Mouse (Mus musculus): ENCODE results near the gene Ly75.

The Ly75 gene

GRCm38 (mm10) chr2:60382858-60383669 is at the start of gene Ly75:
TSS of gene Ly75 (minus strand) at chr2:60383303.
- peak; percentile 83 for DNase-seq (ENCODE audit: low spot score)

GRCm38 (mm10) chr2:60430315-60431021 is 47.4 kb upstream of the Ly75 start:
- DNase-seq (ENCODE audit: low spot score), result no peak

DNA sequence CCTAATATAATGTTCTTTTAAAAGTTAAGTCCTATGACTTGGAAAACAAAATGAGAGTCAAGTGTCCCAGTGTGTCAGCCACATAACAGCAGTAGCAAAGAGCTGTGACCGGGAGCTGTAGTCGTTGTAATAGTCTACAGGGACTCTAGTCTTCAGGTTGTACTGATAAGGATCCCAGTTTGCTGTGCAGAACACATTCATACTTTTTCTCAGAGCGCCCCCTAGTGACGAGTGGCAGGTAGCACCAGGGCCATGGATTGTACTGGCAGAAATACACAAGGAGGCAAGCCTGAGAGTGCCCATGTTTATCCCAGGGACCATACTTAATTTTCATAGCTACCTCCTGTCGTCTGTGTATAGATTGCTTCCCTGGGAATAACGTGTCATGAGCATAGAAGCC is 35.0 kb upstream of the Ly75 start:
- DNase-seq (ENCODE audit: low spot score), result peak; percentile 21

GRCm38 (mm10) chr2:60414334-60414733 is 31.2 kb upstream of the Ly75 start:
- DNase-seq (ENCODE audit: low spot score), result no peak

DNA sequence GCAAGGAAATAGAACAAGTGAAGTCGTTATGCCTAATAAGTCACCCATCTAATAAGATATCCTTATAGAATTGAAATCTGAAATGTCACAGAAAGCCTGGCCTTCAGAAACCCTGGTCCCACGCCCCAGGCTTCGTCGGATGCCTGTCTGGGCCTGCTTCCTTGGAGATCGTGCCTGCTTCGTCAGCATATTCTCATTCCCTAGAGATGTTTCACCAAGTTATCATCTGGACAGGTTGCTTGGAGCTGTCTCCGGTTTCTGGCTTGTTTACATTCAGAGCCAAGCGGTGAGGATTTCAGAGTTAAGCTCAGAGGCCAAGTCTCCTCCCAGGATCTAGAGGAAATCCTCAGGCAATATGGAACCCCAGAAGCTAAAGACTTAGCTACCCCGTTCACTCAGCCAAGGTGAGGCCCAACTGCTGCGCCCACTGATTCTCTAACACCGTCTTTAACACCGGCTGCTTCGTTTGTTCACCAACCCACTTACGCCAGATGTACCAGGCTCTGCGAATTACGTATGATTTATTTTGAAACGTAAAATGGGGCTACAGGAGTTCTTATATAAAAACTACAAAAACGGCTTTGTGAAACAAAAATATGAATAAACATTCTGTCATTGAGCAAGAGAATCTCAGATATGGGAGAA is 30.0 kb upstream of the Ly75 start:
- no peak for DNase-seq (ENCODE audit: low spot score)

GRCm38 (mm10) chr2:60411181-60411580 is 28.1 kb upstream of the Ly75 start:
- DNase-seq (ENCODE audit: low spot score), result no peak

- DNase-seq (ENCODE audit: low spot score), result no peak
Measured at GRCm38 (mm10) chr2:60409989-60410763, 27.1 kb upstream of the Ly75 start.

DNA sequence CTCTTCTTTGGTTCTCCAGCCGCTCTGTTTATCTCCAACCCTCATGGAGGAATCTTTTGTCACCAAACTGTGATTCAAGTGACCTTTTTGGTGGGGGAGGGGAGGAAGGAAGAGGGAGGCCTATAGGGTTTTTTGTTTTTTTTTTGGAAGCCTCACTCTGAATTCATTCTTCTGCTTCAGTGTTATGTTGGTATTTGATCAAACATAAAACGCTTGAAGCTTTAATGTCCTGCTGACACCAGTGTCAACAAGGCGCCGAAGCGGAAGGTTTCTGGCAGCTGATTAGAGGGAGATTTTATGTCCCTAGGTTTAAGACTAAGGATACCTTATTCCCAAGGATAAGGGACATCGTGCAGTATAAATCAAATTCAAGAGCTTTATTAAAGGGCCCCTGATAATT is 26.1 kb upstream of the Ly75 start:
- no peak for DNase-seq (ENCODE audit: low spot score)

DNA sequence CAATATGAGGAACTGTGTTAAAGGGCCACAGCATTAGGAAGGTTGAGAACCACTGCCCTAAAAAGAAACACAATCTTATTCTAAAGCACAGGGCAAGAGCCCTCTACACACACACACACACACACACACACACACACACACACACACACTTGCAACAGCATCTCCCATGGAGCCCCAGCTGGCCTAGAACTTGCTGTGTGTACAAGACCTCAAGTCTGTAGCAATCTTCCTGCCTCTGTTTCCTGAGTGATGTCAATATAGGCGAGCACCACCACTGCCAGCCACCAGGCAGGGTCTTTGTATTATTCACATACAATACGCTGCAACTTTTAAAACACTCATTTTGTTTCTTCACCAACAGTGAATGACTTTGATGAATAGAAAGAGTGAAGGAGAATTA is 24.3 kb upstream of the Ly75 start:
- no peak for DNase-seq (ENCODE audit: low spot score)

GRCm38 (mm10) chr2:60405431-60405830 is 22.3 kb upstream of the Ly75 start:
- DNase-seq (ENCODE audit: low spot score), result no peak

DNA sequence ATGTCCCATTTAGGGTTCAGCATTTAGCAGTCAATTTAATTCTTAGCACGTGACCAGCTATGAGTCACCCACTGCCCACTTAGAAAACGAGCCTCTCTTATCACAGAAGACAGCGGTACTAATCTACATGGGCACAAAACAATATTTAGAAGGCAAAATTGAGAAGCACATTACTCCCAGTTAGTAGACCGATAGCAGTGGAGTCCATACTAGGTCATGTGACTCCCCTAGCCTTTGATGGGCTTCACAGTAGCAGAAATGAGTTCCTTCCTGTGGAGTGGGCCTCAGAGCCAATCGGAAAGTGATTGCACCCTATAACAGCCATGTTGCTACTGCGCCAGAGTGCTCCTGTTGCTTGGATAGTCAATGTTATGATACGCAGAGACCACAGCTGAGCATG is 21.7 kb upstream of the Ly75 start:
- DNase-seq (ENCODE audit: low spot score), result no peak

DNA sequence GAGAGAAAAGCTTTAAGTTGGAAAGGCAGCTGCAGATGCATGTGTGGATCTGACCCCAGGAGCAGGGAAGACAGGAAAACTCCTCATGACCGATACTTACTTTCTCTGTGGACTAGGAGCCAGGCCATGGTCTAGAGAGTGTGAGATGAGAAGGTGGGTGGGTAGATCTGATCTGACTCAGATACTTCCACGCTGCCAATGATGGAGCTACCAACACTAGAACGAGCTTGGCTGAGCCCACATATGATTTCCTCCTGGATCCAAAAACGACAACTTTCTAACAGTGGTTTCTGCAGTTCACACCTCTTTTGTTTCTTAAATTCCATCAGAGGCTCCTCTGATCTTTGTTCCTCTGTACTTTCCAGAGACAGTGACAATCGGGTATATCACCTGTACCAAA is 18.6 kb upstream of the Ly75 start:
- no peak for DNase-seq (ENCODE audit: low spot score)

GRCm38 (mm10) chr2:60393786-60394185 is 10.7 kb upstream of the Ly75 start:
- DNase-seq (ENCODE audit: low spot score), result no peak

GRCm38 (mm10) chr2:60392286-60392685 is 9.2 kb upstream of the Ly75 start:
- DNase-seq (ENCODE audit: low spot score), result no peak

DNA sequence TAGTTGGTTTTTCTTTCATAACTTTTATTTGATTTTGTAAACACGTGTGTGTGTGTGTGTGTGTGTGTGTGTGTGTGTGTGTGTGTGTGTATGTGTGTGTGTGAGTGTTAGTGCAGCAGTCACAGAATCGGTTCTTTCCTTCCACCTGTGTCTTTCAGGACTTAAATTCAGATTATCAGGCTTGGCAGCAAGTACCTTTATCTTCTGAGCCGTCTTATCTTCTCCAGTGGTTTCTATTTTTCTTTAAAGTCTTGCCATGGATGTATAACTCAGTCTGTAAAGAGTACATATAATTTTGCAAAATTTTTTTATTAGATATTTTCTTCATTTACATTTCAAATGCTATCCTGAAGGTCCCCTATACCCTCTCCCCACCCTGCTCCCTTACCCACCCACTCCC is 4.3 kb upstream of the Ly75 start:
- no peak for DNase-seq (ENCODE audit: low spot score)

DNA sequence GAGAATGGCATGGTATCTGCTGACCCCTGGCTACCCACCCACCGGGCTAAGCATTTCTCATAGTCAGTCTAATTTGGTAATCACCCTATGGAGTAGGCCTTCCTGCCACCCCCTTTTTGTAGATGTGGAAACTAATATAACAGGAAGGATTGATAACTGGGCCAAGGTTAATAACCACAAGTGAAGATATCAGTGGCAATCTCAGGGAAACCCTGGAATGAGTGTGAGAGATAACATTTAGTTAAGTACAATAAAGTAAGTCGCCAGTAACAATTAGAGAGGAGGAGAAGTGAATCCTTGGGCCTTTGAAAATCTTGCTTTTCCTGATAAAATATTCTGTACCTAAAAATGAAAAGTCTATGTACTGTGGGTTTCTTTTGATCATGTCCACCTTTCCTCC is 3.7 kb upstream of the Ly75 start:
- no peak for DNase-seq (ENCODE audit: low spot score)

GRCm38 (mm10) chr2:60384763-60385085 is 1.6 kb upstream of the Ly75 start:
- DNase-seq (ENCODE audit: low spot score), result no peak

DNA sequence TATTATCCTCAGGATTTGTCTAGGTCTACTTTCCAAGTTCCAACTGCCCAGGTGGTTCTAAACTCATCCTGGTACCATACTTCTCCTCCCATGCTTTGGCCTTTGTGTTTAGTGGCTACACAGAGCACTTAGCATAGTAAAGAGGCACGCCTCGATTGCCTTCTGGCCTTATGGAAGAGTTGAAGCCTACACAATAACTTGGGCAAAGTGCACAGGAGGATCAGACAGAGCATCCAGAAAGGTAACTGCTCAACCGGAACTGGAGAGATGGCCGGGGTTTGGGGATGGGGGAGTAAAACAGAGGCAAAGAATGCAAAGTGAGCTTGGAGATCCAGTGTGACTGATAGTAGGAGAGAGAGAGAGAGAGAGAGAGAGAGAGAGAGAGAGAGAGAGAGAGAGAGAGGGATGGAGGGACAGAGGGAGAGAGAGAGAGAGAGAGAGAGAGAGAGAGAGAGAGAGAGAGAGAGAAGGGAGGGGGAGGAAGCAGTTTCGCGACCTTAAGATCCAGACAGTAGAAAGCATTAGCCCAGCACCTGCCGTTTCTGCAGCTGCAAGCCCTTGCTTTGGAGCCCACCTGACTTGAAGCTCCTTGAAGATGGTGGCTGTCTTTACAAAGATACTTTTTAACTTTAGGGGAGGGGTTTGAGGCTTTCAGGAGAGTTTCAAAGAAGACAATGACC is 1.1 kb upstream of the Ly75 start:
- no peak for DNase-seq (ENCODE audit: low spot score)

- no peak for DNase-seq (ENCODE audit: low spot score)
Measured at GRCm38 (mm10) chr2:60382346-60382745, 757 bp downstream of the Ly75 start.

DNA sequence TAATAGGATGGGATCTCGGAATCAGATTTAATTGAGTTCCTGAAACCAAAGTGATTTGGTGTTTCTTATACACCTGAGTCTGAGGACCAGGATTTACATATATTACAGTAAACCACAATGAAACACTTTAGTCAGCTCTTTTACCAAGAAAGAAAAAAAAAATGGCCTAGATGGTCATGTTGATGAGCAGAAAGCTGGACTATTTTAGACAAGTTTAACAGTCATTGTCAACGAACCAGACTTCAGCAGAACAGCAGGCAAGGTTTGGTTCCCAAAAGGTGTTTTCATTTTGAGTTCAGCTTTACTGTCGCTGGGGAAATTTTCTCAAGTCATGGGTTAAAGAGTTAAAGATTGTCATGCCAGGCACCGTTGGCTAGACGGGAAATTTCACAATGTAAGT is 5.8 kb downstream of the Ly75 start:
- DNase-seq (ENCODE audit: low spot score), result no peak

DNA sequence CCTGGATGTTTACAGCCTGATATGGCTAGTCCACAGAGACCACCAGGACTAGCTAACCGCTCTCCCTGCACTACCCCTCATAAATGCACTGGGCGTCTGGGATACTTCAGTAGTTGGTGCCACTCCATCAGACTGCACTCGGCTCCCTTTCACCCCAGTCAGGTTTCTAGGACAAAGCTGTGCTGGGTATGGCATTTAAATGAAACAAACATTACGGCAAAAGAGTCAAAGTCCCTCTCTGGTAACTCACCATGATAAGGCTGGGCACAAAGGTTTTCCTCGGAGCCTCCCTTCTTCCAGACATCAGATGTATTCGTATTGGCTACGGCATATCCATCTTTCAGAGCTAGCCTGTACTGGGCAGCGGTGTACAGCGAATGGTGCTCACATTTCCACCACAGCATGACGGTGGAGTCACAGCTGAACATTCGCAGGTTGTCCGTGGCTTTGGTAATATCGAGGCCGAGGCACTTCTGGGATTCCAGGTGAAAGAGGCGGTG is 7.4 kb downstream of the Ly75 start:
- DNase-seq (ENCODE audit: low spot score), result no peak

DNA sequence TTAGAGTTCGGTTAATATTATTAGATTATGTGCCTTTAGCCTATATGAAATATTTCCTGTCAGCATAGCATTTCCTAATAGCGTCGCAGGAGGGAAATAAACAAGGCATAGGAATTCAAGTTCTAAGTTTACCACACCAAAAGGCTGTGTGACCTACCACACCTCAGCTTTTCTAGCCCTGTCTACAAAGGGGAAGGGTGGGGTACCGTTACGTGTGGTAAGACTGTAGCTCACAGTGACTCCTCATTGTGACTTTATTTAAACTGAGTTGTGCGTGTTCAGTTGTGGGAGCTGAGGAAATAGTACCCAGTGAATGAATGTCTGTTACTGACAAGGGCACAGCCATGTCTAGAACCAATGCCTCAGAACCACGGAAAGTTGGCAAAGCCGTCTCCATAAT is 8.0 kb downstream of the Ly75 start:
- no peak for DNase-seq (ENCODE audit: low spot score)

Measured in ovary, adult 18-20 months (tissue).